Mouse (Mus musculus) kidney, embryonic 14.5 days (tissue): ENCODE results near the gene Ovca2. TPM values are rescaled to one million over a fixed set of nuclear protein-coding genes. Genes with fewer than 3 reads are reported as not detected.

Source experiments
- ATAC-seq: fragments of 200-750 bp; cut with Nextera tagmentation; 2 replicates; pipeline ENCODE4 v1.8.0; 2017; ENCODE audit warnings: moderate number of reproducible peaks, mild to moderate bottlenecking, moderate TSS enrichment, moderate library complexity; ENCODE audit not compliant: low FRiP score, low TSS enrichment
- H3K27ac ChIP-seq: fragments of 300-500 bp; sonication (generic); 2 replicates; pipeline ENCODE4 v1.5.1; 2014; ENCODE audit warnings: low read depth, mild to moderate bottlenecking, low read length, moderate library complexity, mixed read lengths
- H3K27me3 ChIP-seq: fragments of 300-500 bp; sonication (generic); 2 replicates; pipeline ENCODE4 v1.6.1; 2014; ENCODE audit warnings: mild to moderate bottlenecking, low read length; ENCODE audit not compliant: control insufficient read depth, insufficient read depth
- H3K36me3 ChIP-seq: fragments of 300-500 bp; sonication (generic); 2 replicates; pipeline ENCODE4 v1.6.1; 2014; ENCODE audit warnings: low read length, mixed read lengths; ENCODE audit not compliant: control insufficient read depth, insufficient read depth
- H3K4me1 ChIP-seq: fragments of 300-500 bp; sonication (generic); 2 replicates; pipeline ENCODE4 v1.6.1; 2014; ENCODE audit warnings: low read length, mixed read lengths; ENCODE audit not compliant: control insufficient read depth, insufficient read depth
- H3K4me2 ChIP-seq: fragments of 300-500 bp; sonication (generic); replicated peaks from 2 replicates; pipeline ENCODE4 v1.6.1; 2014; ENCODE audit warnings: low read depth, mild to moderate bottlenecking, low read length
- H3K4me3 ChIP-seq: fragments of 300-500 bp; sonication (generic); 2 replicates; pipeline ENCODE4 v1.5.1; 2014; ENCODE audit warnings: mild to moderate bottlenecking, low read length
- H3K9ac ChIP-seq: fragments of 300-500 bp; sonication (generic); 2 replicates; pipeline ENCODE4 v1.6.1; 2014; ENCODE audit warnings: low read depth, mild to moderate bottlenecking, low read length, moderate library complexity
- H3K9me3 ChIP-seq: fragments of 300-500 bp; sonication (generic); 2 replicates; pipeline ENCODE4 v1.6.1; 2016; ENCODE audit warnings: low read length; ENCODE audit not compliant: control insufficient read depth
- WGBS: fragments of 180-500 bp; shearing (Covaris S2); extraction: QIAGEN DNeasy Blood & Tissue Kit; methylation state at CpG from one replicate; pipeline ENCODE4 v1.1.7; 2014; 5-methylcytosine and 5-hydroxymethylcytosine counted together
- polyA plus RNA-seq: library from polyadenylated mRNA; unstranded; fragments of >200 nt; fragmentation: Nextera tagmentation; extraction: Ambion mirVana; gene quantifications from 2 replicates; pipeline ENCODE4 v1.2.1, GENCODE M21; 2014

The Ovca2 gene
- polyA plus RNA-seq, 1 experiment from 2014 or later, result 33.3 TPM

GRCm38 (mm10) chr11:75163379-75163778 lies 15.3 kb downstream of the Ovca2 start:
- peak overlapping the region; percentile 85; the same call in 1 of the 2 replicates for H3K9ac ChIP-seq
- H3K27me3 ChIP-seq, result peaks cover 35% of the 10 kb centered on the region
- H3K4me3 ChIP-seq, result peak overlapping the region; percentile 77; the same call in 1 of the 2 replicates
- H3K4me2 ChIP-seq, result peak overlapping the region; percentile 81
- ATAC-seq, result no peak
- H3K9me3 ChIP-seq, result no peaks in the 10 kb centered on the region
- H3K36me3 ChIP-seq, result peaks cover 72% of the 10 kb centered on the region
- peaks cover 21% of the 10 kb centered on the region for H3K4me1 ChIP-seq
- 75% methylated on average over 6 of the region's 6 CpGs for WGBS
- peak overlapping the region; percentile 96; the same call in 1 of the 2 replicates for H3K27ac ChIP-seq

GRCm38 (mm10) chr11:75162591-75163080 lies 16.0 kb downstream of the Ovca2 start:
- Histone ChIP-seq H3K27me3 (peaks cover 27% of the 10 kb centered on the region), H3K9ac (no peak overlapping the region), H3K9me3 (no peaks in the 10 kb centered on the region), H3K4me1 (peaks cover 18% of the 10 kb centered on the region; the same call in 1 of the 2 replicates), H3K4me2 (peak overlapping the region; percentile 11; the same call in 1 of the 2 replicates), H3K4me3 (0 out of 2 replicates have a peak overlapping the region, but pooled peaks have one; percentile 4), H3K27ac (peak overlapping the region; percentile 19; the same call in 1 of the 2 replicates), H3K36me3 (peaks cover 72% of the 10 kb centered on the region)
- no peak for ATAC-seq
- WGBS, result 82% methylated on average over 12 of the region's 12 CpGs

GRCm38 (mm10) chr11:75161417-75162008 lies 17.1 kb downstream of the Ovca2 start:
- WGBS, result 70% methylated on average over 4 of the region's 4 CpGs
- Histone ChIP-seq H3K4me2 (no peak overlapping the region), H3K36me3 (peaks cover 66% of the 10 kb centered on the region), H3K9me3 (no peaks in the 10 kb centered on the region), H3K4me3 (no peak overlapping the region), H3K9ac (no peak overlapping the region), H3K27me3 (peaks cover 20% of the 10 kb centered on the region), H3K27ac (no peak overlapping the region; the same call in 1 of the 2 replicates), H3K4me1 (peaks cover 23% of the 10 kb centered on the region; the same call in 1 of the 2 replicates)
- no peak for ATAC-seq

GRCm38 (mm10) chr11:75160954-75161353 lies 17.7 kb downstream of the Ovca2 start:
- H3K4me2 ChIP-seq, result no peak overlapping the region
- no peak for ATAC-seq
- H3K27me3 ChIP-seq, result peaks cover 15% of the 10 kb centered on the region
- H3K4me3 ChIP-seq, result no peak overlapping the region
- H3K4me1 ChIP-seq, result peaks cover 18% of the 10 kb centered on the region; the same call in 1 of the 2 replicates
- peaks cover 63% of the 10 kb centered on the region for H3K36me3 ChIP-seq
- WGBS, result 73% methylated on average over 7 of the region's 7 CpGs
- no peak overlapping the region; the same call in 1 of the 2 replicates for H3K27ac ChIP-seq
- H3K9me3 ChIP-seq, result no peaks in the 10 kb centered on the region
- no peak overlapping the region for H3K9ac ChIP-seq

GRCm38 (mm10) chr11:75159564-75159963 lies 19.1 kb downstream of the Ovca2 start:
- no peak overlapping the region for H3K27ac ChIP-seq
- peaks cover 19% of the 10 kb centered on the region; the same call in 1 of the 2 replicates for H3K4me1 ChIP-seq
- H3K27me3 ChIP-seq, result peaks cover under 1% of the 10 kb centered on the region; the same call in 1 of the 2 replicates
- H3K9ac ChIP-seq, result no peak overlapping the region
- H3K4me2 ChIP-seq, result no peak overlapping the region
- peaks cover 49% of the 10 kb centered on the region for H3K36me3 ChIP-seq
- no peak overlapping the region for H3K4me3 ChIP-seq
- H3K9me3 ChIP-seq, result no peaks in the 10 kb centered on the region
- WGBS, result 70% methylated on average over 2 of the region's 2 CpGs
- ATAC-seq, result 0 out of 2 replicates have a peak, but pooled peaks have one; percentile 2

- Histone ChIP-seq H3K27me3 (no peaks in the 10 kb centered on the region), H3K27ac (peak overlapping the region; percentile 32), H3K36me3 (peaks cover 39% of the 10 kb centered on the region), H3K4me3 (no peak overlapping the region), H3K4me2 (no peak overlapping the region), H3K9ac (no peak overlapping the region), H3K9me3 (no peaks in the 10 kb centered on the region), H3K4me1 (peaks cover 19% of the 10 kb centered on the region; the same call in 1 of the 2 replicates)
- ATAC-seq, result no peak
- WGBS, result 87% methylated on average over 14 of the region's 14 CpGs
These were observed 20.2 kb downstream of the Ovca2 start for GRCm38 (mm10) chr11:75158432-75158831.

GRCm38 (mm10) chr11:75157901-75158300 lies 20.7 kb downstream of the Ovca2 start:
- Histone ChIP-seq H3K36me3 (peaks cover 33% of the 10 kb centered on the region), H3K4me2 (no peak overlapping the region), H3K27ac (peak overlapping the region; percentile 53), H3K4me3 (no peak overlapping the region), H3K9ac (no peak overlapping the region), H3K9me3 (no peaks in the 10 kb centered on the region), H3K4me1 (peaks cover 18% of the 10 kb centered on the region), H3K27me3 (no peaks in the 10 kb centered on the region)
- WGBS, result 11% methylated on average over 2 of the region's 2 CpGs
- ATAC-seq, result no peak

- H3K4me2 ChIP-seq, result no peak overlapping the region
- 69% methylated on average over 4 of the region's 4 CpGs for WGBS
- H3K4me3 ChIP-seq, result no peak overlapping the region
- H3K27ac ChIP-seq, result peak overlapping the region; percentile 53; the same call in 1 of the 2 replicates
- H3K9ac ChIP-seq, result no peak overlapping the region
- no peak for ATAC-seq
- H3K27me3 ChIP-seq, result no peaks in the 10 kb centered on the region
- peaks cover 25% of the 10 kb centered on the region for H3K36me3 ChIP-seq
- no peaks in the 10 kb centered on the region for H3K9me3 ChIP-seq
- peaks cover 23% of the 10 kb centered on the region for H3K4me1 ChIP-seq
These were observed 21.6 kb downstream of the Ovca2 start for GRCm38 (mm10) chr11:75157037-75157436.

- 0 out of 2 replicates have a peak overlapping the region, but pooled peaks have one; percentile 18 for H3K9ac ChIP-seq
These were observed 22.2 kb downstream of the Ovca2 start for GRCm38 (mm10) chr11:75156416-75156815.

More at GRCm38 (mm10) chr11:75156416-75156815, 22.2 kb downstream of the Ovca2 start:
- no peaks in the 10 kb centered on the region for H3K9me3 ChIP-seq
- peak overlapping the region; percentile 63; the same call in 1 of the 2 replicates for H3K27ac ChIP-seq
- no peak overlapping the region for H3K4me3 ChIP-seq
- WGBS, result 76% methylated on average over 5 of the region's 5 CpGs
- peaks cover 21% of the 10 kb centered on the region for H3K36me3 ChIP-seq
- H3K4me1 ChIP-seq, result peaks cover 23% of the 10 kb centered on the region
- ATAC-seq, result no peak
- no peaks in the 10 kb centered on the region for H3K27me3 ChIP-seq
- H3K4me2 ChIP-seq, result no peak overlapping the region
